Comparison of ENCODE assay signal across 28 mouse cellular contexts in genomic region chr4:57565283-57565682, GRCm38 (mm10). TPM values are rescaled to one million over a fixed set of nuclear protein-coding genes. Genes with fewer than 3 reads are reported as not detected.
"Had no signal": no experiment of that assay in that cellular context is flagged by ENCODE, and none has a peak within 500 bp of the region (broad histone marks: within the 10 kb centered on the region; RNA-seq: fewer than 3 reads in every experiment).

No protein-coding gene starts in this region.

- H3K9me3 ChIP-seq: embryonic facial prominence, embryonic 10.5 days; embryonic facial prominence, embryonic 12.5 days; embryonic facial prominence, embryonic 13.5 days; embryonic facial prominence, embryonic 15.5 days; forebrain, embryonic 10.5 days; forebrain, embryonic 12.5 days; forebrain, embryonic 13.5 days; forebrain, embryonic 15.5 days had no signal

- DNase-seq: cerebellum, adult 18-20 months; cerebellum, adult 2 months; cerebellum, adult 8-10 months; cerebellum, adult 9-10 months; cerebellum, adult 9-11 months; cerebellum, postnatal 25 days; cerebellum, postnatal 36 days; embryo, embryonic 11 days; forebrain, postnatal 0 days; gastrocnemius, adult 2 months; gastrocnemius, postnatal 10 days; gastrocnemius, postnatal 14 days; gastrocnemius, postnatal 25 days; gastrocnemius, postnatal 36 days; heart, adult 18-20 months; heart, adult 2 months had no signal

- H3K4me3 ChIP-seq: embryonic facial prominence, embryonic 10.5 days; embryonic facial prominence, embryonic 12.5 days; embryonic facial prominence, embryonic 13.5 days; embryonic facial prominence, embryonic 15.5 days; erythroblast, embryonic 14.5 days; forebrain, embryonic 10.5 days; forebrain, embryonic 12.5 days; forebrain, embryonic 13.5 days; forebrain, embryonic 15.5 days; gastrocnemius, adult 2 months; heart, adult 2 months had no signal

- H3K36me3 ChIP-seq: embryonic facial prominence, embryonic 10.5 days; embryonic facial prominence, embryonic 12.5 days; embryonic facial prominence, embryonic 13.5 days; embryonic facial prominence, embryonic 15.5 days; forebrain, embryonic 10.5 days; forebrain, embryonic 12.5 days; forebrain, embryonic 15.5 days had no signal

- ATAC-seq: forebrain, embryonic 13.5 days; forebrain, embryonic 14.5 days; forebrain, embryonic 15.5 days; forebrain, embryonic 16.5 days; forebrain, postnatal 0 days had no signal

- H3K4me2 ChIP-seq: embryonic facial prominence, embryonic 12.5 days; embryonic facial prominence, embryonic 13.5 days; embryonic facial prominence, embryonic 15.5 days; forebrain, embryonic 12.5 days; forebrain, embryonic 13.5 days; forebrain, embryonic 15.5 days had no signal

- H3K27ac ChIP-seq: embryonic facial prominence, embryonic 10.5 days; embryonic facial prominence, embryonic 12.5 days; embryonic facial prominence, embryonic 13.5 days; embryonic facial prominence, embryonic 15.5 days; forebrain, embryonic 10.5 days; forebrain, embryonic 12.5 days; forebrain, embryonic 13.5 days; forebrain, embryonic 15.5 days; gastrocnemius, adult 2 months; heart, adult 2 months had no signal

- H3K9ac ChIP-seq: embryonic facial prominence, embryonic 12.5 days; embryonic facial prominence, embryonic 13.5 days; embryonic facial prominence, embryonic 15.5 days; forebrain, embryonic 12.5 days; forebrain, embryonic 13.5 days; forebrain, embryonic 15.5 days; forebrain, postnatal 0 days had no signal

- H3K27me3 ChIP-seq: embryonic facial prominence, embryonic 12.5 days; embryonic facial prominence, embryonic 13.5 days; embryonic facial prominence, embryonic 15.5 days had no signal

RNA-seq across cellular contexts. Expression of gene Pakap, which starts 2.7 kb away (rescaled TPM):
- total RNA-seq: common myeloid progenitor, adult 5-6 weeks had no signal
- polyA plus RNA-seq: erythroblast, embryonic 14.5 days had no signal
